Mouse (Mus musculus): Measurements from ENCODE around the gene Otc.

Otc gene

GRCm38 (mm10) chrX:10251852-10252504, at the start of gene Otc:
Gene Otc (plus strand): TSS chrX:10252305.
- DNase-seq (ENCODE audit: low spot score in 2 of 2), result no peak

- no peak for DNase-seq (ENCODE audit: low spot score in 2 of 2)
Measured at GRCm38 (mm10) chrX:10205937-10206336, 46.2 kb upstream of the Otc start.

GRCm38 (mm10) chrX:10215972-10216371, 36.1 kb upstream of the Otc start:
- DNase-seq (ENCODE audit: low spot score in 2 of 2), result peak in 1 of 2 experiments; percentile 18

- peak; percentile 86 to 88 for DNase-seq (ENCODE audit: low spot score in 2 of 2)
Measured at GRCm38 (mm10) chrX:10216410-10216949, 35.6 kb upstream of the Otc start, which contains the start of gene Rpgr. Gene Rpgr (minus strand): TSS chrX:10216920.

GRCm38 (mm10) chrX:10219281-10219680, 32.8 kb upstream of the Otc start:
- no peak for DNase-seq (ENCODE audit: low spot score in 2 of 2)

GRCm38 (mm10) chrX:10233051-10233450, 19.1 kb upstream of the Otc start:
- DNase-seq (ENCODE audit: low spot score in 2 of 2), result no peak

GRCm38 (mm10) chrX:10234617-10235016, 17.5 kb upstream of the Otc start:
- no peak for DNase-seq (ENCODE audit: low spot score in 2 of 2)

- DNase-seq (ENCODE audit: low spot score in 2 of 2), result no peak
Measured at GRCm38 (mm10) chrX:10239515-10239914, 12.6 kb upstream of the Otc start.

GRCm38 (mm10) chrX:10243916-10244315, 8.2 kb upstream of the Otc start:
- no peak for DNase-seq (ENCODE audit: low spot score in 2 of 2)

- DNase-seq (ENCODE audit: low spot score in 2 of 2), result no peak
Measured at GRCm38 (mm10) chrX:10251357-10251756, 748 bp upstream of the Otc start.

- DNase-seq (ENCODE audit: low spot score in 2 of 2), result no peak
Measured at GRCm38 (mm10) chrX:10257774-10258173, 5.7 kb downstream of the Otc start.

GRCm38 (mm10) chrX:10258260-10258659, 6.2 kb downstream of the Otc start:
- no peak for DNase-seq (ENCODE audit: low spot score in 2 of 2)

- DNase-seq (ENCODE audit: low spot score in 2 of 2), result no peak
Measured at GRCm38 (mm10) chrX:10268308-10268707, 16.2 kb downstream of the Otc start.

GRCm38 (mm10) chrX:10268761-10269437, 16.8 kb downstream of the Otc start:
- no peak for DNase-seq (ENCODE audit: low spot score in 2 of 2)

GRCm38 (mm10) chrX:10297341-10297740, 45.2 kb downstream of the Otc start:
- no peak for DNase-seq (ENCODE audit: low spot score in 2 of 2)

- DNase-seq (ENCODE audit: low spot score in 2 of 2), result peak in 1 of 2 experiments; percentile 2
Measured at GRCm38 (mm10) chrX:10318176-10318575, 66.1 kb downstream of the Otc start.

- no peak for DNase-seq (ENCODE audit: low spot score in 2 of 2)
Measured at GRCm38 (mm10) chrX:10330246-10330645, 78.1 kb downstream of the Otc start.

- DNase-seq (ENCODE audit: low spot score in 2 of 2), result no peak
Measured at GRCm38 (mm10) chrX:10331749-10332148, 79.6 kb downstream of the Otc start.

GRCm38 (mm10) chrX:10336816-10337215, 84.7 kb downstream of the Otc start:
- no peak for DNase-seq (ENCODE audit: low spot score in 2 of 2)

GRCm38 (mm10) chrX:10355867-10356266, 103.8 kb downstream of the Otc start:
- DNase-seq (ENCODE audit: low spot score in 2 of 2), result no peak

Data from frontal cortex, postnatal 10 days (tissue).